Comparison of ENCODE assay signal across 8 mouse cellular contexts in the genomic region with DNA sequence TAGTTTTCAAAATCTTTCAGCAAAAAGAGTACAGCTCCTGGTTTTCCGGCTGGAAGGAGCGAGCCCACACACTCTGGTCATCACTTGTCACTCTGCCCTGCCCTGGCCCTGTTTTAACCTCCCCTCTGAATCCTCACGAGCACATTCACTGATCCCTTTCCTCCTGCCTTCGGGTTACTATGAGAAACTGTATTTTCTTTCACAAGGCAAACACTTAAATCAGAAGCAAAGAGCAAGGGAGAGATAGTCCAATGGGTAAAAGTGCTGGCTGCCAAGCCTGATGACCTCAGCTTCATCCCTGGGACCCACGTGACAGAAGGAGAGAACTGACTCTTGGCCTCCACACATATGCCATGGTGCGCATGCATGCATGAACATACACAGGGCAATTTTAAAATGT.
DNase-seq lines count a peak whose midpoint lies in the region; ATAC-seq and TF ChIP-seq lines count a peak whose summit lies in the region.
"Had no signal": no experiment of that assay in that cellular context is flagged by ENCODE, and none has a peak within 500 bp of the region (broad histone marks: within the 10 kb centered on the region; RNA-seq: fewer than 3 reads in every experiment).

No protein-coding gene starts in this region.

- WGBS in heart, adult 2 months: 48% methylated on average over 6 of the region's 6 CpGs
- WGBS in heart, embryonic 13.5 days: 19% methylated on average over 6 of the region's 6 CpGs

- peaks cover 9% of the 10 kb centered on the region for H3K36me3 ChIP-seq in heart, adult 2 months (ENCODE audit: control insufficient read depth, insufficient read depth, low read length)
- no peaks in the 10 kb centered on the region for H3K36me3 ChIP-seq in heart, embryonic 13.5 days

- no peak overlapping the region for H3K9ac ChIP-seq in heart, adult 2 months (ENCODE audit: low read depth, low read length)
- peak overlapping the region; percentile 70 for H3K9ac ChIP-seq in heart, embryonic 13.5 days

- no peak for ATAC-seq in heart, embryonic 13.5 days (ENCODE audit: extremely low read depth, insufficient number of reproducible peaks, low FRiP score, low TSS enrichment)

- TF ChIP-seq EP300 in heart, adult 2 months (IDR thresholded peaks at IDR 0.05; ENCODE audit: insufficient read depth, low read depth, low read length): no peak

- TF ChIP-seq POLR2A in heart, adult 2 months (IDR thresholded peaks at IDR 0.05; ENCODE audit: insufficient read depth, low read depth, low read length): no peak

- no peaks in the 10 kb centered on the region for H3K79me2 ChIP-seq in heart, adult 2 months (replicated peaks; ENCODE audit: control insufficient read depth, insufficient read depth, low read length)

- H3K4me1 ChIP-seq in heart, adult 2 months (ENCODE audit: control insufficient read depth, insufficient read depth, low read length): peaks cover 18% of the 10 kb centered on the region
- H3K4me1 ChIP-seq in heart, embryonic 13.5 days: peaks cover 99% of the 10 kb centered on the region

- intact Hi-C loops in heart, adult 2 months (cut with DNase I): no loop called here
- intact Hi-C loops in left cerebral cortex, postnatal 36 days (cut with DNase I): no loop called here

- TF ChIP-seq CTCF in heart, adult 2 months (IDR thresholded peaks at IDR 0.05): no peak

- no peaks in the 10 kb centered on the region for H3K27me3 ChIP-seq in heart, adult 2 months (ENCODE audit: control insufficient read depth, insufficient read depth, low read length)
- H3K27me3 ChIP-seq in heart, embryonic 13.5 days (replicated peaks): no peaks in the 10 kb centered on the region

- peak overlapping the region; percentile 17 for H3K27ac ChIP-seq in heart, adult 2 months
- peak overlapping the region; percentile 95 for H3K27ac ChIP-seq in heart, embryonic 13.5 days (replicated peaks)

- no peak overlapping the region for H3K4me3 ChIP-seq in heart, adult 2 months
- peak overlapping the region; percentile 9; the same call in 1 of the 2 replicates for H3K4me3 ChIP-seq in heart, embryonic 13.5 days
- H3K4me3 ChIP-seq: erythroblast, embryonic 14.5 days had no signal

- DNase-seq in heart, adult 2 months: peak in 1 of 2 experiments; percentile 45
- DNase-seq in heart, adult 8-10 months (ENCODE audit: low spot score): no peak
- peak; percentile 49 for DNase-seq in adrenal gland, postnatal 14 days
- peak; percentile 70 to 85 for DNase-seq in kidney, postnatal 25 days
- no peak for DNase-seq in layer of hippocampus, postnatal 10 days (ENCODE audit: low spot score in 2 of 2)
- no peak for DNase-seq in left cerebral cortex, postnatal 36 days (ENCODE audit: low spot score in 2 of 2)

- peak overlapping the region; percentile 44 for H3K4me2 ChIP-seq in heart, embryonic 13.5 days

- no peaks in the 10 kb centered on the region for H3K9me3 ChIP-seq in heart, embryonic 13.5 days

Comparison
In these comparisons a context has a peak if more than half of its experiments do, and no peak if none do; other contexts are left out.
1. DNase-seq: peak in adrenal gland, postnatal 14 days (single experiment) and kidney, postnatal 25 days (2 of 2); none in heart, adult 8-10 months (single experiment), layer of hippocampus, postnatal 10 days (0 of 2) and left cerebral cortex, postnatal 36 days (0 of 2).